Mouse (Mus musculus) layer of hippocampus, postnatal 14 days (tissue): ENCODE results near the gene Clcn2. TPM values are rescaled to one million over a fixed set of nuclear protein-coding genes. Genes with fewer than 3 reads are reported as not detected.

Source experiments
- DNase-seq, 2 experiments: peaks; one replicate each; pipeline ENCODE4 v3.0.0; 2021 to 2022; ENCODE audit warnings: low spot score in 2 of 2, mixed read lengths in 1 of 2
- total RNA-seq, 2 experiments: library from RNA; stranded (reverse); gene quantifications; 2 replicates each; pipeline ENCODE4 v1.2.3; 2021

Clcn2 gene
- total RNA-seq, 2 experiments from 2014 or later = 49.9 to 60.4 TPM

- DNase-seq = no peak
These were observed 5.7 kb upstream of the Clcn2 start for GRCm38 (mm10) chr16:20723247-20723646.

GRCm38 (mm10) chr16:20722736-20723135, 5.2 kb upstream of the Clcn2 start:
- DNase-seq = no peak

GRCm38 (mm10) chr16:20721808-20722207, 4.3 kb upstream of the Clcn2 start:
- DNase-seq = no peak

GRCm38 (mm10) chr16:20717978-20718670, 578 bp upstream of the Clcn2 start:
- DNase-seq = no peak

GRCm38 (mm10) chr16:20716841-20717180, 735 bp downstream of the Clcn2 start:
- DNase-seq = no peak

- peak; percentile 81 to 82 for DNase-seq
These were observed 1.3 kb downstream of the Clcn2 start for GRCm38 (mm10) chr16:20715976-20716840.

- DNase-seq = no peak
These were observed 2.0 kb downstream of the Clcn2 start for GRCm38 (mm10) chr16:20715566-20715965.

- no peak for DNase-seq
These were observed 2.4 kb downstream of the Clcn2 start for GRCm38 (mm10) chr16:20715161-20715560.

GRCm38 (mm10) chr16:20714307-20715080, 3.1 kb downstream of the Clcn2 start:
- peak in 1 of 2 experiments; percentile 20 for DNase-seq

GRCm38 (mm10) chr16:20712889-20713288, 4.7 kb downstream of the Clcn2 start:
- DNase-seq = peak in 1 of 2 experiments; percentile 9

- DNase-seq = peak in 1 of 2 experiments; percentile 13
These were observed 5.4 kb downstream of the Clcn2 start for GRCm38 (mm10) chr16:20712190-20712589.

GRCm38 (mm10) chr16:20710810-20711209, 6.7 kb downstream of the Clcn2 start:
- DNase-seq = peak in 1 of 2 experiments; percentile 22

- peak in 1 of 2 experiments; percentile 13 for DNase-seq
These were observed 7.2 kb downstream of the Clcn2 start for GRCm38 (mm10) chr16:20710370-20710769.

GRCm38 (mm10) chr16:20708939-20709734, 8.4 kb downstream of the Clcn2 start:
- peak; percentile 50 for DNase-seq

GRCm38 (mm10) chr16:20708220-20708938, 9.2 kb downstream of the Clcn2 start:
- DNase-seq = peak in 1 of 2 experiments; percentile 22

- DNase-seq = peak; percentile 45 to 59
These were observed 11.0 kb downstream of the Clcn2 start for GRCm38 (mm10) chr16:20706407-20707055.

- peak in 1 of 2 experiments; percentile 16 for DNase-seq
These were observed 11.8 kb downstream of the Clcn2 start for GRCm38 (mm10) chr16:20705786-20706185.

- DNase-seq = peak in 1 of 2 experiments; percentile 12
These were observed 13.7 kb downstream of the Clcn2 start for GRCm38 (mm10) chr16:20703699-20704400.

GRCm38 (mm10) chr16:20703071-20703470, 14.5 kb downstream of the Clcn2 start:
- DNase-seq = peak; percentile 13 to 17
